Mouse (Mus musculus) intestine, embryonic 15.5 days (tissue): ENCODE measurements around the gene Smcp. TPM values are rescaled to one million over a fixed set of nuclear protein-coding genes. Genes with fewer than 3 reads are reported as not detected.
A peak's percentile ranks its signal among the peaks of the same experiment; 100 is the strongest.

Source experiments
- ATAC-seq: fragments of 200-750 bp; cut with Nextera tagmentation; 2 replicates; pipeline ENCODE4 v1.8.0; 2017; ENCODE audit warnings: moderate TSS enrichment, moderate library complexity
- H3K27ac ChIP-seq: fragments of 300-500 bp; sonication (generic); 2 replicates; pipeline ENCODE4 v1.5.1; 2015; ENCODE audit warnings: mild to moderate bottlenecking, inconsistent platforms
- H3K27me3 ChIP-seq: fragments of 300-500 bp; sonication (generic); replicated peaks from 2 replicates; pipeline ENCODE4 v1.6.1; 2015; ENCODE audit warnings: inconsistent platforms
- H3K36me3 ChIP-seq: fragments of 300-500 bp; sonication (generic); 2 replicates; pipeline ENCODE4 v1.6.1; 2015; ENCODE audit warnings: inconsistent platforms
- H3K4me1 ChIP-seq: fragments of 300-500 bp; sonication (generic); replicated peaks from 2 replicates; pipeline ENCODE4 v1.6.1; 2015; ENCODE audit warnings: inconsistent platforms
- H3K4me2 ChIP-seq: fragments of 300-500 bp; sonication (generic); replicated peaks from 2 replicates; pipeline ENCODE4 v1.6.1; 2015; ENCODE audit warnings: mild to moderate bottlenecking, inconsistent platforms
- H3K4me3 ChIP-seq: fragments of 300-500 bp; sonication (generic); replicated peaks from 2 replicates; pipeline ENCODE4 v1.5.1; 2015; ENCODE audit warnings: inconsistent platforms
- H3K9ac ChIP-seq: fragments of 300-500 bp; sonication (generic); 2 replicates; pipeline ENCODE4 v1.6.1; 2015; ENCODE audit warnings: inconsistent platforms
- H3K9me3 ChIP-seq: fragments of 300-500 bp; sonication (generic); 2 replicates; pipeline ENCODE4 v1.6.1; 2016; ENCODE audit warnings: inconsistent platforms
- WGBS: fragments of 180-500 bp; shearing (Covaris S2); methylation state at CpG from one replicate; pipeline ENCODE4 v1.1.7; 2015; 5-methylcytosine and 5-hydroxymethylcytosine counted together
- polyA plus RNA-seq: library from polyadenylated mRNA; unstranded; fragments of >200 nt; fragmentation: Nextera tagmentation; extraction: Ambion mirVana; gene quantifications from 2 replicates; pipeline ENCODE4 v1.2.1, GENCODE M21; 2015

Gene Smcp
- 3.4 and 5.3 TPM in 2 replicates for polyA plus RNA-seq

DNA sequence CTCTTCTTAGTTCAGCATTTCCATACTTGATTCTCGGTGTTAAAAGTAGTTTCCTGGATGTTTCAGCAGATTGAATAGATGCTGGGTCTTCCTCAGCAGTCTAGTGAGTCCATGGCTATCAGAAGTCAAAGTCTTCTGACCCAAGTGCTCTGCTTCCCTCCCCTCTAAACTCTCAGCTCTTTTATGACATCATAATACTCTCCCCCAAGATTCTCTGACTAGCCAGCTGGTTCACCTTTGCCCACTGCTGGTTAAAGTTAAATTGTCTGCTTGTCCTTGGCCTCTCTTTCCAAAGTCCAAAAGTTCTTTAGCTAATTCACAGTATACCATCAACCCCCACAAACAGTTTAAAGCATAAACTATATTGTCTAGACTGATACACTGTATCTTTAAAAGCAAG lies at the start of gene Smcp:
Gene Smcp (minus strand): TSS at position 140 of the 400 bp plus-strand sequence.
- no peaks in the 10 kb centered on the region for H3K36me3 ChIP-seq
- no peaks in the 10 kb centered on the region for H3K4me1 ChIP-seq
- no peak within 1 kb of the TSS for H3K4me2 ChIP-seq
- ATAC-seq = no peak
- no peaks in the 10 kb centered on the region for H3K9me3 ChIP-seq
- WGBS = 69% methylated on average over 1 of the region's 1 CpGs
- H3K27me3 ChIP-seq = no peaks in the 10 kb centered on the region
- H3K9ac ChIP-seq = no peak within 1 kb of the TSS
- H3K4me3 ChIP-seq = no peak within 1 kb of the TSS
- H3K27ac ChIP-seq = no peak within 1 kb of the TSS

DNA sequence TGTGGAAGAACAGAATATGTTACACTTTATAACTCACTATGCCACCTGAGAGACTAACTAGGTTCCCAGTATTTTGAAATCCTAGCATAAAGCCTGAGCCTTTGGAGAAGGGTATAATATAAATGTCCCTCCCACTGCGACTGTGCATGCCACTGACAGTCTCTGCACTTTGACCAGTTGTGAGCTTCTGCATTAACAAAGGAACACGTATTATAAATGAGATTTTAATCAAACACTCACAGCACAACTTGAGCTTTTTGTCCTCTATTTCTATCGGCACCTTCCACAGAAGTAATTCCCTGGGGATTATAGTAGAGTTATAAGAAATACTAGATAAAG lies 49.8 kb upstream of the Smcp start:
- no peak overlapping the region for H3K9ac ChIP-seq
- no peak overlapping the region for H3K4me3 ChIP-seq
- 62% methylated on average over 3 of the region's 3 CpGs for WGBS
- H3K27ac ChIP-seq = no peak overlapping the region
- H3K27me3 ChIP-seq = no peaks in the 10 kb centered on the region
- no peak overlapping the region for H3K4me2 ChIP-seq
- no peaks in the 10 kb centered on the region for H3K4me1 ChIP-seq
- H3K9me3 ChIP-seq = no peaks in the 10 kb centered on the region
- ATAC-seq = peak; percentile 89
- H3K36me3 ChIP-seq = no peaks in the 10 kb centered on the region

DNA sequence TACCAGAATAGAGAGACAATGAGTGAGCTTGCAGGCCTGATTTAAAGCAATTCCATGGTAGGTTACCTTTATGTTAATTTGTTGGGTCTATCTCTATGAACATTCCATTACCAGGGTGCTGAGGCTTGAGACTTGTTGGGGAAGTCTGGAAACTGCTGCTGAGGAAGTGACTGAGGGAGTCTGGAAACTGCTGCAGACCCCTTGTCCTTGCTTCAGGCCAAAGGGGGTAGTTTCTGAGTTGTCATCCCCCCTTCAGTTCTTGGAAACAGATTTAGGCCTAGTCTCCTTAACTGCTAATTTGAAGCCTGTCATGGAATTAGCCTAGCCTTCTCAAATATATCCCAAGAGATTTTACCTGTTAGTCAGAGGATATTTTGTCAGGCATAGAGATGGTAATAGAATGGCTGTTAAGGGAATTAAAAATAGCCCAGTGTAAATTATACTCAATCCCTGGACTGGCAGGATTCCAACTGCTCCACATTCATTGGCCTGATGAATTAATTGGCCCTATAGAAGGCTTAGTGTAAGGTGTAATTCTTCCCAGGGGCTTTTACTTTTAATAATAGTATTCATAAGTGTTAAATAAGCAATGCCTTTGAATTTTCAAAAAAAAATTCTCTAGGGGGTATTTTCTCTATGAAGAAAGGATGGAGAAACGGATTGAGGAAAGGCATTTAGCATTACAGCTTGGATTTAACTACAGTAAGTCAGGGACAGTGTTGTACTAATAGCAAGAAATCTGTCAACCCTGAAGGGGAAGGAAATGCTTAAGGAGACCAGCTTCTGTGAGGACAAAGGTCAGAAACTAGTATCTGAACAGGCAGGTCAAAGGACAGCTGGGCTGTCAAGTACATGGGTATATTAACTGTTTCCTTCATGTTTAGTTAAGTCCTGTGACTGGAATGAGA lies 49.2 kb upstream of the Smcp start:
- Histone ChIP-seq H3K4me1 (no peaks in the 10 kb centered on the region), H3K36me3 (no peaks in the 10 kb centered on the region), H3K27ac (no peak overlapping the region), H3K4me3 (no peak overlapping the region), H3K9me3 (no peaks in the 10 kb centered on the region), H3K9ac (no peak overlapping the region), H3K4me2 (no peak overlapping the region), H3K27me3 (no peaks in the 10 kb centered on the region)
- peak; percentile 93 for ATAC-seq
- 45% methylated on average over 1 of the region's 1 CpGs for WGBS

DNA sequence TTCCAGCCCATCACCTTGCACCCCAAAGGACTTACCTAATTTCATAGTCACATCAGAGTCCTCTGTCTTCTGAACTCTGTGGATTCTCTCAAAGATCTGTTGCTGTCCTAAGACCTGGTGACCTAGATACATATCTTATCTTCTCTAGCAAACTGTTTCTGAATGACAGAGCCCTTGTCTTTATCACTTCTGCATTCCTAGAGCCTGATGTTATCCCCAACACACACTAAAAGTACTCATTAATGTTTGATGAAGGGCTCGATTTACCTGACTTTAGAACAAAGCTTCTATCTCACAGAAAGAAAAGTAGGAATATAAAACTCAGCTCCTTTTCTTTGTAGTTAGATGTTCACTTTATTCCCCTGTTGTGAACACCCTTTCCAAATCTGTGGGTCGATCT lies 32.8 kb upstream of the Smcp start, which contains the start of gene Lce6a:
Gene Lce6a (minus strand): TSS at position 101 of the 400 bp plus-strand sequence.
- no peaks in the 10 kb centered on the region for H3K27me3 ChIP-seq
- no peaks in the 10 kb centered on the region for H3K9me3 ChIP-seq
- no peak within 1 kb of the TSS for H3K4me3 ChIP-seq
- no peak within 1 kb of the TSS for H3K4me2 ChIP-seq
- 58% methylated on average over 2 of the region's 2 CpGs for WGBS
- H3K4me1 ChIP-seq = no peaks in the 10 kb centered on the region
- no peaks in the 10 kb centered on the region for H3K36me3 ChIP-seq
- H3K27ac ChIP-seq = no peak within 1 kb of the TSS
- no peak within 1 kb of the TSS for H3K9ac ChIP-seq
- no peak for ATAC-seq

DNA sequence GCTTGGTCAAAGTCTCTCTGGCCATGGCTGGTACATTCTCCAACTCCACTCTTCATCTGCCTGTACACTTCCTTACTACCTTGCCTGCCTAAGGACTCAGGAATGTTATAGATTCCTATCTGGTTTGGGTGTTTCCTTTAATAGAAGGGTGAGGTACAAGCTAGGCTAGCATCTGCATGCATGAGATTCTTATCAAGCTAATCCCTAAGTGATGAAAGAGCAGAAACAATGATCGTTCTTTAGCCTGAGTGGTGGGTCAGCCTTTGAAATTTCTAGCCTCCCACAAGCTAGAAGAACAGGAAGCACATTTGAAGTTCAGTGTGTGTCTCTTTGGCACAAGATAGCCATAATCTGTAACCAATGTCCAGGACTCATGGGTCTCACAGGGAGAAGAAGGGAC lies 21.0 kb upstream of the Smcp start:
- H3K9me3 ChIP-seq = no peaks in the 10 kb centered on the region
- no peak for ATAC-seq
- WGBS = 50% methylated on average over 1 of the region's 1 CpGs
- H3K4me2 ChIP-seq = no peak overlapping the region
- H3K27ac ChIP-seq = no peak overlapping the region
- H3K9ac ChIP-seq = no peak overlapping the region
- H3K4me3 ChIP-seq = no peak overlapping the region
- H3K36me3 ChIP-seq = no peaks in the 10 kb centered on the region
- H3K4me1 ChIP-seq = no peaks in the 10 kb centered on the region
- H3K27me3 ChIP-seq = no peaks in the 10 kb centered on the region

DNA sequence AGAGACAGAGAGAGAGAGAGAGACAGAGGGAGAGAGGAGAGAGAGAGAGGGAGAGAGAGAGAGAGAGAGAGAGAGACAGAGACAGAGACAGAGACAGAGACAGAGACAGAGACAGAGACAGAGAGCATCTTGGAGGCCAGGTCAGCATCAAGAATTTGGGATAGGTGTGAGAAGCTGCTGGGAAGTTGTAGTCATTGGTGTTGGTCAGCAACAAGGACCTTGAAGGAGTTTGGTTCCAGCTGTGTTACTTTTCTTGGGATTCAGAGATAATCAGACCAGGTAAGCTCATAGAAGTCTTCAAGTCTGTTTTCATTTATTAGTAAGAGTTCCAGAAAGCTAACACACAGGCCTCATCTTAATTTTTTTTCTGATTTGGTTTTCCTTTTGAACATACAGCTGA lies 18.6 kb upstream of the Smcp start, which contains the start of gene 2210017I01Rik:
Gene 2210017I01Rik (minus strand): TSS at position 101 of the 400 bp plus-strand sequence.
- Histone ChIP-seq H3K9ac (no peak within 1 kb of the TSS), H3K27me3 (no peaks in the 10 kb centered on the region), H3K4me1 (no peaks in the 10 kb centered on the region), H3K4me3 (no peak within 1 kb of the TSS), H3K4me2 (no peak within 1 kb of the TSS), H3K9me3 (no peaks in the 10 kb centered on the region), H3K36me3 (no peaks in the 10 kb centered on the region), H3K27ac (no peak within 1 kb of the TSS)
- ATAC-seq = no peak

DNA sequence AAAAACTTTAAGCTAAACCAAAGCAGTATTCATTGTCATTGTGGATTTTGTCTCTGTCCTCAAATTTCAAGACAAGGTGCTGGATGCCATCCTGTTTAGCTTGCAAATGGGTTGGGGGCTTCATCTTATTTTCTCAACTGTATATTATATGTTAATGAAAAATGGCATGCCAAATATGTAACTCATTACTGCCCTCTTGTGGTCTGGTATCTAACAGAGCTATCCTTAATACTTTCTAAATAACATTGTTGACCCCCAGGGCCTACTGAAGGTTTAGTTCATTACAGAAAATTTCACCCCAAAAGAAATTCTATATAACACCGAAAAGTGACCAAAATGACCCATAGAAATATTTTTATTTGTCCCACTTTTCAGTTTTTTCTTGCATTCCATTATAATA lies 13.4 kb upstream of the Smcp start:
- no peak for ATAC-seq
- Histone ChIP-seq H3K4me2 (no peak overlapping the region), H3K36me3 (no peaks in the 10 kb centered on the region), H3K9me3 (no peaks in the 10 kb centered on the region), H3K27ac (no peak overlapping the region), H3K9ac (no peak overlapping the region), H3K4me1 (no peaks in the 10 kb centered on the region), H3K4me3 (no peak overlapping the region), H3K27me3 (no peaks in the 10 kb centered on the region)
- 38% methylated on average over 1 of the region's 1 CpGs for WGBS

DNA sequence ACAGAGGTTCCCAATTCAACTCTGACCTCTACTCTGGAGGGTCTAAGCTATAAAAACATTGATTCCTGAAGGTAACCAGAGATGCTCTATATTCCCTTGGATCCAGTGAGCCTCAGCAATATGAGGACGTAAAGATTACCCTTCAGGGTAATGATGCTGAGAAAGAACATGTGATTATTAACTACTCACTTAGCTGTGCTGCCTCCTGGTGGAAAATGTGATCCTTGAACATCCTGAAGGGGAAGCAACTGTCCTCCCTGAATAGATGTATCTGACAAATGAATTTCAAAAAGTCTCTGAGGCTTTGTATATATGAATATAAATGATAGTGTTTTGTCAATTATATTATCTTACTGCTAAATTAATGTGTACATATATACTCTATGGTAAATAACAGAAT lies 11.7 kb upstream of the Smcp start:
- Histone ChIP-seq H3K4me3 (no peak overlapping the region), H3K9ac (no peak overlapping the region), H3K36me3 (no peaks in the 10 kb centered on the region), H3K4me2 (no peak overlapping the region), H3K9me3 (no peaks in the 10 kb centered on the region), H3K27ac (no peak overlapping the region), H3K27me3 (no peaks in the 10 kb centered on the region), H3K4me1 (no peaks in the 10 kb centered on the region)
- ATAC-seq = no peak
- 52% methylated on average over 1 of the region's 1 CpGs for WGBS

DNA sequence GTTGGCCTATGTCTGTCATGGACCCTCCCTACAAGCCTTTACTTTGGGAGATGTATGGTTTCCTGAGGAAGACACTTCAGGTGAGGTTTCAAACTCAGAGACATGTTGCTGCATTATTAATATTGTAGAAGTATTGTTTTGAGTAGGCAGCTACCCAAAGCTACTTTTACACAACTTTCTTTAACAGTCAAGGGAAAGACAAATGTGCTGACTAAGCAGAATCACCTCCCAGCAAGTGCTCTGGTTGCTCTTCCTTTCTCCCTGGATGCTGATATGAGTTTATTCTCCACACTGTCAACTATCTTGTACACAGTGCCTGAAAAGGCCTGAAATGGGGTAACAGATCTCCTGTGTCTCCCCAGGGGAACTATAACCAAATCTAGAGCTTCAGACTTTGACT lies 11.2 kb upstream of the Smcp start:
- Histone ChIP-seq H3K9ac (no peak overlapping the region), H3K4me3 (no peak overlapping the region), H3K27ac (no peak overlapping the region), H3K4me2 (no peak overlapping the region), H3K4me1 (no peaks in the 10 kb centered on the region), H3K27me3 (no peaks in the 10 kb centered on the region), H3K9me3 (no peaks in the 10 kb centered on the region), H3K36me3 (no peaks in the 10 kb centered on the region)
- ATAC-seq = no peak

DNA sequence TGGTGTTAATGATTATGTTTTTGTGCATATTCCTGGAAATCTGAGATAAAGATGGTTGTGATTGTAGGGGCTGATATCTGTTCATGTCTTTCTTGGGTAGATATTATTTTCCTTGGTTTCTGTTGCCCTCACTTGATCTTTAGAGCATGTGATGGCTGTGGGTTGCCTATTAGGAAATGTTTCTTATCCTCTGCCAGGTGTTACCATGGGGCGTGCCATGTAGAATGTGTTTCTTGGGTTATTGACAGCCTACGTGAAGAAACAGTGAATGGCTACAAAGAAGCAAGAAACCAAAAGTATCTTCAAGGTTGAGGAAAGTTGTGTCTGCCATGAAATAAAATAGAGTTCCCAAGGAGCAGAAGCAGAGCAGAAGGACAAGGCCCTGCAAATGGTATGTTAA lies 9.6 kb upstream of the Smcp start:
- WGBS = 93% methylated on average over 2 of the region's 2 CpGs
- no peak for ATAC-seq
- no peaks in the 10 kb centered on the region for H3K4me1 ChIP-seq
- no peak overlapping the region for H3K9ac ChIP-seq
- no peak overlapping the region for H3K4me3 ChIP-seq
- no peaks in the 10 kb centered on the region for H3K9me3 ChIP-seq
- H3K27ac ChIP-seq = no peak overlapping the region
- no peak overlapping the region for H3K4me2 ChIP-seq
- H3K27me3 ChIP-seq = no peaks in the 10 kb centered on the region
- no peaks in the 10 kb centered on the region for H3K36me3 ChIP-seq

DNA sequence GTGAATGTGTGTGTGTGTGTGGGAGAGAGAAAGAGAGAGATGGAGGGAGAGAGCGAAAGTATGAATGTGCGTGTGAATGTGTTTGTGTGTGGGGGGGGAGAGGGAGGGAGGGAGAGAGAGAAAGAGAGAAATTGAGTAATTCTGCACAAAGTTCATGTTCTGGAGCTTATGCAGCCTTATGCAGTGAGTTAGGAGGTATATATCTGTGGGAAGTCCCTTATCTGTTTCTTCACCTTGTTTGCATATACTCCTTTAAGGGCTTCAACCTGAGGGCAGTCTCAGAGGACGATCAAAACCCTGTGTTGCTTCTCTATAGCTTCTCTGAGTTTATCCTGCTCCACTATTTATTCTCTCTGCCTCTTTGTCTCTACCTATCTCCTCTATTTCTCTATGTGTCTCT lies 1.6 kb downstream of the Smcp start:
- H3K27me3 ChIP-seq = no peaks in the 10 kb centered on the region
- no peak overlapping the region for H3K4me3 ChIP-seq
- no peak overlapping the region for H3K9ac ChIP-seq
- no peaks in the 10 kb centered on the region for H3K9me3 ChIP-seq
- 74% methylated on average over 3 of the region's 3 CpGs for WGBS
- H3K36me3 ChIP-seq = no peaks in the 10 kb centered on the region
- no peak overlapping the region for H3K4me2 ChIP-seq
- ATAC-seq = peak; percentile 62; the same call in 1 of the 2 replicates
- no peak overlapping the region for H3K27ac ChIP-seq
- no peaks in the 10 kb centered on the region for H3K4me1 ChIP-seq

DNA sequence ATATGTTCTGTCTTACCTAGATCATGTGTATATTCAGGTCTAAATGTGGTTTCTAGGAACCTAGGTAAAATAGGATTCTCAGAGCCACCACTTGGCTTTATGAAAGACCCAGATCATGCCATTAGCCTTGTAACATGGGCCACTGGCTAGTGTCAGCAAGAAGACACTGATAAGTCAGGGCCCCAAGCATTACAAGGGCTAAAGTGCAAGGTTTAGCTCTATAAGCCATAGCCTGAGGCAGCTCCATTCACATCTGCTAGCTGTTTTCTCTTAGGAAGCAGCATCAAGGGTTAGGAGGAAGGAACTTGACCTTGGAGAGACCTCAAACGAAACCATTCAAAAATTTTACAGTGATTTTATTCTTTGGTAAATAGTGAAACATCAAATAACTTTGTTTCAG lies 3.7 kb downstream of the Smcp start:
- no peak overlapping the region for H3K4me2 ChIP-seq
- no peak for ATAC-seq
- H3K27ac ChIP-seq = no peak overlapping the region
- 44% methylated on average over 1 of the region's 1 CpGs for WGBS
- no peaks in the 10 kb centered on the region for H3K36me3 ChIP-seq
- no peaks in the 10 kb centered on the region for H3K4me1 ChIP-seq
- H3K9ac ChIP-seq = no peak overlapping the region
- no peaks in the 10 kb centered on the region for H3K9me3 ChIP-seq
- H3K4me3 ChIP-seq = no peak overlapping the region
- no peaks in the 10 kb centered on the region for H3K27me3 ChIP-seq

DNA sequence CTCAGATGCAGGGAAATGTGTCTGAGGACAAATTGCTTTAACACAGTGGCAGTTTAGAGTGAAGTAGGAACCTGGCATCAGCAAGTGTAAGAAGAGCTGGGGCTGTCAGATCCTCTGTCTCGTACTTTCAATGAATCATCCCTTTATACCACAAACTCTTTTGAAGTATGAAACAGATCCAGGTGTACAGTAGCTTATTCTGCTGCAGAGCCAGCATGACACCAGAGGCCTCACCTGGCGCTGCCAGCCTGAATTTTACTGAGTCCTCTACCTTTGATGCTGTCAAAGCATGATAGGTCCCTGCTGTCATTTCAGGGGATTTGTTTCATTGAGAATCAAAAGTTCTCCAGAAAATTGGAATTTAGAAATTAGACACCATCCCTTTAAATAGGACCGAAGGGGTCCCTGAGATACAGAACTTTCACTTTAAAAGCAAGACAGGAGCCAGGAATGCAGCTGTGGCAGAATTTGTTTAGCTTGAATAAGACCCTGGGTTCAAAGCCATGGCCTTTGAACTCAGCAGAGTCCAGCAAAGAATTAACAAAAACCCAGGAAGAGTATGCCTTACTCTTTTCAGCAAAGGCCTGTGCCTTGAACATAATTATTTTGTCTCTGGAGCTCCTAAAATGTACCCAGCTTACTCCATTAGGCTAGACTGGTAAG lies 5.5 kb downstream of the Smcp start:
- Histone ChIP-seq H3K9me3 (no peaks in the 10 kb centered on the region), H3K9ac (no peak overlapping the region), H3K4me2 (no peak overlapping the region), H3K27ac (no peak overlapping the region), H3K36me3 (no peaks in the 10 kb centered on the region), H3K4me3 (no peak overlapping the region), H3K27me3 (no peaks in the 10 kb centered on the region), H3K4me1 (no peaks in the 10 kb centered on the region)
- 62% methylated on average over 3 of the region's 3 CpGs for WGBS
- no peak for ATAC-seq
